Mouse (Mus musculus): ENCODE measurements around the gene Etl4.

- TF ChIP-seq CTCF (IDR thresholded peaks at IDR 0.05; ENCODE audit: low read depth) (peak; percentile 39), EP300 (IDR thresholded peaks at IDR 0.05; ENCODE audit: low read depth) (no peak)
These were observed 610.0 kb downstream of the Etl4 start for GRCm38 (mm10) chr2:20519447-20520098.

All from heart, postnatal 0 days (tissue).